Mouse (Mus musculus): ENCODE measurements around the gene Mrps21. TPM values are rescaled to one million over a fixed set of nuclear protein-coding genes. Genes with fewer than 3 reads are reported as not detected.
A peak's percentile ranks its signal among the peaks of the same experiment; 100 is the strongest.
"Not testable (repeated sequence)": the region's sequence is repeated elsewhere in the genome, so short reads cannot be mapped to it uniquely, and the experiment has no call there.

Mrps21 gene
- total RNA-seq, 2 experiments from 2014 or later = 270 to 271 TPM

DNA sequence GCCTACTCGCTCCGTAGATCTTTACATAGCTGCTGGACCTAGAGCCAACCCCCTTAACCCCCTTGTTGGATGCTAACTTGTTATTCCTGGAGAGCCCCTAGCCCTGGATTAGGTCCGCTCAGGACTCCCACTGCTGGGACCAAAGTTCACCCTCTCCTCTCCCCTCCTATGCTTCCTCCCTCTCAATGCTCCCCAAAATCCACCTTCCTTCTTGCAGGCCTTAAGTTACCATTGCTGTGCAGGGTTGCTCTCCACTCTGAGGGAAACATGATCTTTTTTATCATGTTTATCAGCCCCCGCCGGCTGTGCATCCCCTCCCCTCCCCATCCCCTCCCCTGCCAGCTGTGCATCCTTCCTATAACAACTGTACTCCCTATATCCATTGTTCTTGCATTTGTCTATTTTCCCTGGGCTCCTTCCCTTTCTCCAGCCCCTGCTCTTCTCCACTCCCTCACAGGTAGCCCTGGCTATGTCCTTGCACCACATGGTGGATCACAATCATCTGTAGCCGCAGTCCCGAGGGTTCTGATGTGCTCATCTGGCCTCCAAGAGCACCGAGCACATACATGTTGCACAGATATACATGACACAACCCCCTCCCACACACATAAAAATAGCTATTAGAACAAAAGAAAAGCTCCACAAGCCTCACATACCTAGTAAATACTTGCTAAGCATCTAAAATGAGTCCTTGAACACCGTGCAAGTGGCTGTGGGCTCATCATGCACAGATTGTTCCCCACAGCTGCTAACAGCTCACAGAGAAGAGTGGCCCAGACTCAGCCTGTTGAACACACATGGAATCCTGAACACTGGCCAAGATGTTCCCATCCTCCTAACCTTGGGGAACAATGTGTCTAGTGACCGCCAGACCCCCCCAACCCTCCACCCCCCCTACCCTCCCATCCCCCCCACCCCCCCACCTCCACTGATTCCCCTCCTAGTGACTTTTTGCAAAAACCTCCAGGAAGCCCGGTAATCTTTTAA lies 21.0 kb upstream of the Mrps21 start:
- no peak for DNase-seq

DNA sequence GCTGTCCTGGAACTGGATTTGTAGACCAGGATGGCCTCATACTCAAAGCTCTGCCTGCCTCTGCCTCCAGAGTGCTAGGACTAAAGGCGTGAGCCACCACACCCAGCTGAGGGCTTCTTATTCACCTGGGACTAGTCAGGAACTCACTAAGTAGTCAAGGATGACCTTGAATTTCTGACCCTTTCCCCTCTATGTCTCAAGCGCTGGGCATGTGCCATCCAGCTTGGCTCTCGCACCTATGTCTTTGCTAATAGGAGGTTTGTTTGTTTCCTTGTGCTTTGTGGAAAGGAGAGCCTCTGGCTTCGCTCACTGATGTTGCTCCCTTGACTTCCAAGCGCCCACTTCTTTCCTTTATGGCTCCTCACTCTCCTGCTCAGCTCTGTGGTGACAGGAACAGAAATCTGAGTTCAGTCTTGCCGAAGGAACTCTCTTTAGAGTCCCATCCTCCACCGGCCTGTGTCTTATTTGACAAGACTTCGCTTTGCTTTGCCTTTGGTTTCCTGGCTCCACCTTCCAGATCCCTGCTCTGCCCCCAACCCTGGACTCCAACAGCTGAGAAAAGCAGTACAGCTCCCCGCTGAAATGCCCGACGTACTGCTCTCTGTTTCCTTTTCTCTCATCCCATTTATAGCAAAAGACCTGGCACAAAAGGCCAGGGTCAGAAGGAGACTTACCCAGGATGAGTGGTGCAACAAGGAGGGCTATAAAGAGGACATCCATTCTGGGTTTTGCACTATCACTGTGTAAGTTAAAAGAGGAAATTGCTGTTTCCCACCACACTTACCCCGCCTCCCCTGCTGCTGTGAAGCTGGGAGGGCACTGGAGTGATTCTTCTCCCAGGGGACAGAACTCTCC lies 20.1 kb upstream of the Mrps21 start, which contains the start of gene BC028528:
Gene BC028528, minus strand, starts transcription at position 795 of the 855 bp plus-strand sequence.
- no peak for DNase-seq

DNA sequence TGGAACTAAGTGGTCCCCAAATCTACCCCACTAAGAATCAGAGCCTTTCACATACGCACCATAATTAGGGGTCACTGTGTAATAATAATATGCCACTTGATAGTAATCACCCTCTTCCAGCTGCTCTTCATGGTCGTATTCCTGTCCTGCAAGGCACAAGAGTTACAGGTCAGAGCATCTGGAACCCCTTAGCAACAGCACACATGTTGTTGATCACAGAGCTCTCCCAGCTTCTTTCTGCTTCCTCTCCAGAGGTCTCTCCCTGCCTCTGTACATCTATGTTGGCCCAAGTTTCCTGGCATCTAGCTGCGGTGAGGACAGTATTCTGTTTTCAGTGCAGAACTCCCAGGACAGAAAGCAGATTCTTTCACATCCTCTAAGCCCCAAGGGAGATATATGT lies 18.3 kb upstream of the Mrps21 start:
- DNase-seq = no peak

- no peak for DNase-seq
These were observed 16.3 kb upstream of the Mrps21 start for GRCm38 (mm10) chr3:95887596-95887995.

- DNase-seq = no peak
These were observed 13.1 kb upstream of the Mrps21 start for GRCm38 (mm10) chr3:95884400-95884799.

GRCm38 (mm10) chr3:95882816-95883425 lies 11.6 kb upstream of the Mrps21 start:
- peak; percentile 73 for DNase-seq

- peak; percentile 88 for DNase-seq
These were observed 10.9 kb upstream of the Mrps21 start, which contains the start of gene Ciart for GRCm38 (mm10) chr3:95881979-95882815. Ciart (minus strand) TSS chr3:95882251.

GRCm38 (mm10) chr3:95879063-95879462 lies 7.7 kb upstream of the Mrps21 start:
- no peak for DNase-seq

DNA sequence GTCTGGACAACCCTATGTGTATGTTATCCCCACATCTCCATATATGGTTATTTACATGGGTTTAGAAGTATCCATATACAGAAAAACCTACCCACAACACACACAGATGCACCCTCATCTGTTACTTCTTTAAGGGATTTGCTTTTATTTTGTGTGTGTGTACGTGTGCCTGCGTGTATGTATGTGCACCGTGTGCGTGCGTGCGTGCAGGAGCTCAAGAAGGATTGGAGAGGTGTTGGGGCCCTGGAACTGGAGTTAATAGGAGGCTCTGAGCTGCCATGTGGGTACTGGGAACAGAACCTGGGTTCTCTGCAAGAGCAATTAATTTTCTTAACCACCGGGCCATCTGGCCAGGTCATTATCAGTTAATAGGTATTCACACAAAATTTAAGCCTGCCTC lies 729 bp upstream of the Mrps21 start:
- no peak for DNase-seq

DNA sequence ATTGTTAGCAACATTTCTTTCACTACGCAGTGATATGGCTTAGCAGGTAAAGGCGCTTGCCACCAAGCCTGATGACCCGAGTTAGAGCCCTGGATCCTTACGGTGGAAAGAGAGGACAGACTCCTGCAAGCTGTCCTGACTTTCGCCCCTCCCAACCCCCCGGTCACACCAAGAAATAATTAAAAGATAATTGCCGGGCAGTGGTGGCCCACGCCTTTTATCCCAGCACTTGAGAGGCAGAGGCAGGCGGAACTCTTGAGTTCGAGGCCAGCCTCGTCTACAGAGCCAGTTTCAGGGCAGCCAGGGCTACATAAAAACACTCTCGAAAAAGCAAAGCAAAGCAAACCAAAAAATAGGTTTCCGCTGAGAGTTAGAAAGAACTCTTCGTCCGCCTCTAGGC lies 343 bp downstream of the Mrps21 start:
- no peak for DNase-seq

- DNase-seq = no peak
These were observed 3.9 kb downstream of the Mrps21 start for GRCm38 (mm10) chr3:95867408-95867807.

DNA sequence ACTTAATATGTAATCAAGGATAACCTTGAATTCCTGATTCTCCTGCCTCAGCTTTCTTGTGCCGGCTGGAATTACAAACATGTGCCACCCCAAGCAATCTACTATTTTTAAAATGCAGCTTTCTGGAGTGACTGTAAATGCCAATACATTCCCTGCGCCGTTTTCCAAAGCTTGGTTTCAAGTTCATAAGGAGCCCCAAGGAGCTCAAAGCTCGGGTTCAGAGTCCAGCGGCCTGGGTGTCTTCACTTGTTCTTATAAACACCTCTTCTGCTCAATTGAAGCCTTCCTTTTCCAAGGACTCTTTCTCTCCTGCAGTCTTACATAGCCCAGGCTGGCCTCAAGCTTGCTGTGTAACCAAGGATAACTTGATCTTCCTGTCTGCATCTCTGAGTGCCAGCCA lies 5.2 kb downstream of the Mrps21 start:
- DNase-seq = no peak

DNA sequence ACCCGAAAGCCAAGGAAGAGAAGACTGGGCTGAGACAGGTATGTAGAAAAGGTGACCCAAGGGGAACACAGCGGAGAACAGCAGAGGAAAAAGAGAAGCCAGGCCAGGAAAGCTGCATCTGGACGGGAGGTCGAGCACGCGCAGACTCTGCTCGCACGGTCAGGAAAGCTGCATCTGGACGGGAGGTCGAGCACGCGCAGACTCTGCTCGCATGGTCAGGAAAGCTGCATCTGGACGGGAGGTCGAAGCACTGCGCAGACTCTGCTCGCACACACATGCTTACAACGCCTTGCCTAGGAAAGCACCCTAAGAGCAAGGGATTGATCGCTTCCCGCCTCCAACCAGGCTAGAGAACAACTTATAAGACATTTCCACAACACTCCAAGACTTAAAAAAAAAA lies 5.7 kb downstream of the Mrps21 start:
- DNase-seq = no peak

DNA sequence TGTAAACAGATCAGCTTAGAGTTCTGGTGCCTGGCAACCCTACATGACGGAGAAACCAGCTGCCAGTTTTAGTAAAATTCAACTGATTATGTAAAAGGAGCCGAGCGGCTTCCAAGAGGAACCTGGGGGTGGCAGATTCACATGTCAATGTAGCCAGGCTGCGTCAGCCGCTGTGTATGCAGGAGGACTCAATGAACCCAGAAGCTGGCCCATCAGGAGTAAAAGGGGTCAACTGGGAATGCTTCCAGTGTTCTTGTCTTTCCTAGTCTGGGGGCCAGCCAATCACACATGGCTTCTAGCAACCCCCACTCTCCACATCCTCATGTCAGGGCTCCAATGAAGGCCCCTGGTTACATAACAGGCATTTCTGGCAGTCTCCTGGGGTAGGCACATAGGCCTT lies 6.3 kb downstream of the Mrps21 start:
- no peak for DNase-seq

- no peak for DNase-seq
These were observed 7.7 kb downstream of the Mrps21 start for GRCm38 (mm10) chr3:95863578-95863977.

DNA sequence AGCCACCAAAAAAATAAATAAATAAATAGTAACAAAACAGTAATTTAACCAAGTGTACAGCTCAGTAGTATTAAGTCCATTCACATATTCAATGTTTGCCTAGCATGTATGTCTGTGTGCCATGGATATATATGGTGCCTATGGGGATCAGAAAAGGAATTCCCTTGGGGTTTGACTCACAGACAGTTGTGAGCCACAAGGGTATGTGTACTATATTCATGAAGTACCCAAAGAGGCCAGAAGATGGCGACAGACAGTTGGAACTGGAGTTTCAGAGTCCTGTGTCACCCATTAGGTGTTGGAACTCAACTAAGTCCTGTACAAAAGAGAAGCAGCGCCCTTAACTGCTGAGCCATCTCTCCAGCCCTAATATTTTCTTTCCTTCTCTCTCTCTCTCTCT lies 9.5 kb downstream of the Mrps21 start:
- peak; percentile 57 for DNase-seq

- no peak for DNase-seq
These were observed 10.1 kb downstream of the Mrps21 start for GRCm38 (mm10) chr3:95861216-95861615.

DNA sequence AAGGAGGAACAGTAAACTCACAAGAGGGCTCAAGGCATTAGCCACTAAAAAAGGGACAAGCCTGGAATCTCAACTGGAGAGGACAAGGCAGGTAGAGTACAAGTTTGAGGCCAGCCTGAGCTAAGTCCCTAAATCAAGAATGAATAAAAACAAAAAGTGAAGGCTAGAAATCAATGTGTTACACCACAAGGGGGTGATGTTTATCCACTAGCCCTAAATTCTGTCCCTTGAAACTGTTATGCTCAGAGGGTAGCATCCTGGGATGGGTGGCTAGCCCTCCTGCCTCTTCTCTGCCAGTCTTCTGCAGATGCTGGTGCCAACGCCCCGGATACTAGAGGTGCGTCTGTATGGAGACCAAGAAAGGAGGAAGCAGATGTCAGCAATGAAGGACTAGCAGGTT lies 11.0 kb downstream of the Mrps21 start:
- DNase-seq = no peak

GRCm38 (mm10) chr3:95858278-95858677 lies 13.0 kb downstream of the Mrps21 start:
- DNase-seq = not testable (repeated sequence)

DNA sequence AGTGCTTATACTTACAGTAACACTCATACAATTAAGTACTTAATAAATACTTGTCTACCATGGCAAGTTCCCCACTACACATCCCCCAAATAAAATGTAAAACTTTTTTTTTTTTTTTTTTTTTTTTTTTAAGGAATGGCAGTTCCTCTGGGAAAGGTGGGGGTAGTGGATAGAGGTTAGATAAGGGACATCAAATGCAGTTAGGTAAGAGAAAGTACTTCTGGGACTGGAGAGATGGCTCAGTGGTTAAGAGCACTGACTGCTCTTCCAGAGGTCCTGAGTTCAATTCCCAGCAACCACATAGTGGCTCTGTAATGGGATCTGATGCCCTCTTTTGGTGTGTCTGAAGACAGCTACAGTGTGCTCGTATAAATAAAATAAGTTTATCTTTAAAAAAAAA lies 14.3 kb downstream of the Mrps21 start:
- not testable (repeated sequence) for DNase-seq

DNA sequence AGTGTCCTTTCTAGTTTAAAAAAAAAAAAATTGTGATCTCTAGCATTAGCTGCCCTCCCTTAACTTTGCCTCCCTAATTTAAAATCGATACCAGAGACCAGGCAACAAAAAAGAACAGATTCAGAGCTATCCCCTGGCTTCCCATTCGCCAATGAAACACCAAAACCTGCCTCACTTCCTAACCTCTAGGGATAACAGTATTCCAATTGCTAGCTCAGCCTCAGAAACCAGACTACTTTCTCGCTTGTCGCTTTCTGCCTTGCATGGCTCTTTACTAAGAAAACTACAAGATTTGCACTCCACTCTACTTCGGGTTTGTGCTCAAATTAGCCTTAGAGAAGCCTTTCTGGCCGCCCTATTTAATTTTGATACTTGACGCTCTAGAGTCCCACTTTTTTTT lies 15.2 kb downstream of the Mrps21 start:
- no peak for DNase-seq

All from gastrocnemius, postnatal 10 days (tissue).